Mouse (Mus musculus) ovary, postnatal 36 days (tissue): ENCODE data around the gene Gm20532.

Experiments used
- DNase-seq: peaks from one replicate; pipeline ENCODE4 v3.0.0; 2022; ENCODE audit warnings: low spot score, mixed read lengths

The Gm20532 gene

DNA sequence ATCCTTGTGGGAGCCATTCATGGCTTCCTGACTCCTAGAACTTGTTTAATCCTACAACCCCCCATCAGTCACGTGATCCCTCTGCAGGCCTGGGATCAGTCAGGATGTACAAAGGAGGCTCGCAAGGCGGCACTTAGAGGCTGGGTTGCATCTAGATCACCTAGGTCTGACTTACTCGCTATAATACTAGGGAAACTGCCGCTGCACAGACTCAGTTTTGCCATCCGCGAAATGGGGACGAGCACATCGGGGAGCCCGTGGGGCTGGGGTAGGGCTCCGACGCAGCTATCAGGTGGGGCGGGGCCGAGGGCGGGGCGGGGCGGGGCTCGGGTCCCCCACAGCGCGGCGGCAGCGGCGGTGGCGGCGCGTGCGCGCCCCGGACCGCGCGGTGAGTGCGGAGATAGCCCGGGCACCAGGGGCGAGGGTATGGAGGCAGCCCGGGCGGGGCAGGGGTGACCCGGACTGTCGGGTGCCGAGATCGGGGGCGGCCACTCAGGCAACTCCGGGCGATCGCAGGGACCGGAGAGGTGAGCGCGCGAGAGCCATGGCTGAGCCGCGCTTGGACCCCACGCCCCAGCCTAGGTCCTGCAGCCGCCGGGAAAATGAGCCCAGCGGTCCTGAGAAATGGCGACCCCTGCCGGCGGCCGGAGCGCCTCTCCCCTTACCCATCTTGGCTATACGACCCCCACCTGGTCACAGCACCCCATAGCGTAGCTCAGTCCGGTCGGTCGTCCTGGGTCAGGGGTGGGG lies at the start of gene Gm20532:
Gene Gm20532, plus strand, starts transcription at position 346 of the 750 bp plus-strand sequence.
- peak; percentile 73 for DNase-seq

- no peak for DNase-seq
Measured at GRCm38 (mm10) chr2:26539516-26539915, 46.9 kb upstream of the Gm20532 start.

GRCm38 (mm10) chr2:26540721-26541120 lies 45.7 kb upstream of the Gm20532 start:
- no peak for DNase-seq

GRCm38 (mm10) chr2:26541258-26541910 lies 45.1 kb upstream of the Gm20532 start:
- no peak for DNase-seq

- DNase-seq, result no peak
Measured at GRCm38 (mm10) chr2:26543155-26543554, 43.3 kb upstream of the Gm20532 start.

DNA sequence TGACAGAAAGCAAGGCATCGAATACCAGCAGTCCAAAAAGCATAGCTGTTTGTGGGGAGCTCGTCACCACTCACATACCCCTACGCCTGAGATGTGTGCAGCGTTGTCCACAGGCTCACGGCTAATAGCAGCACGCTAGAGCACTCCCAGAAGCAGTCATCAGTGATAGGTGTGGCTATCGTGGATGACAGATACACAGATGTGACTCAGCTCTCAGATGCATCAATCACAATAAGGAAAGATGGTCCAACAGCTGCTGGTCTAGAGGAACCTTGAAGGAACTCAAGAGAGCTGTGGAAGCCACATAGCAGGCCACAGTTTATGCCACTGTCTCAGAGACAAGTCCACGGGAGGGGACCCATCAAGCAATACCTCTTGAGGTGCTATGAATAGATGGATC lies 42.7 kb upstream of the Gm20532 start:
- DNase-seq, result no peak

GRCm38 (mm10) chr2:26544265-26544664 lies 42.2 kb upstream of the Gm20532 start:
- DNase-seq, result peak; percentile 57

GRCm38 (mm10) chr2:26547481-26547880 lies 39.0 kb upstream of the Gm20532 start:
- no peak for DNase-seq

DNA sequence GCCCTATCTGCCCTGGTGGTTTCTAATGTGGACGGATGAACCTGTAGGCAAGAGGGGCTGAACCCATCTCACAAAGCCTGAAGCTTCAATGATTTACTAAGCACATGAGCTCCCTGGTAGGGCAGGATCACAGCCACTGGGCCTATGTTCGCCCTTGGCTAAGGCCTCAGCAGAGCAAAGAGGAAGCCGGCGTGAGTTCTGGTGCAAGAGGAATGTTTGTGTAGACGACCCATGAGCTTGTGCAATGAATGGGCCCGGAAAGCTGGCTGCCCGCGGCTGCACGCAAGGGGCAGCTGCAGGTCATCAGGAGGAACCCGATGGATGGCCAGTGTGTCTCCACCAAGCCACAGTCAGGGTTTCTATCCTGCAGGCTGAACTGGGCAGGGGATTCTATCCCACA lies 36.6 kb upstream of the Gm20532 start:
- peak; percentile 41 for DNase-seq

- no peak for DNase-seq
Measured at GRCm38 (mm10) chr2:26550205-26550604, 36.2 kb upstream of the Gm20532 start.

GRCm38 (mm10) chr2:26550777-26551176 lies 35.7 kb upstream of the Gm20532 start:
- peak; percentile 32 for DNase-seq

- DNase-seq, result no peak
Measured at GRCm38 (mm10) chr2:26551446-26551845, 35.0 kb upstream of the Gm20532 start.

DNA sequence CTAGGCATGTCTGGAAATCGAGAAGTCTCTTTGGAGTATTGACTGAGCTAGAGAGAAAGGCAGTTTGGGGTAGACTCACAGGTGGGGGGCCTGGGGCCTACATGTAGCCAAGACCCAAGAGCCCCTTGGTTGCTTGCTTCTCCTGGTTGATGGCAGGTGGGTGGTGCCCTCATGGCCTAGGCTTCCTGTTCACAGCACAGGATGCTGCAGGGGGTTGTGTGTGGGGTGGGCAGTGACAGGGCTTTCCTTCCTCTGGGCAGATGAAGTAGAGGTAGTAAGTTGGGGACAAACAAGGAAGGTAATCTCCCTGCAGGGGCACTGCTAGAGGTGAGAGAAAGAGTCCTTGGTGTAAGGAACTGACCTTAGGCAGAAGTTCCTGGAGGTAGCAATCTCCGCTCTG lies 34.4 kb upstream of the Gm20532 start:
- DNase-seq, result no peak

- DNase-seq, result no peak
Measured at GRCm38 (mm10) chr2:26553904-26554303, 32.5 kb upstream of the Gm20532 start.

DNA sequence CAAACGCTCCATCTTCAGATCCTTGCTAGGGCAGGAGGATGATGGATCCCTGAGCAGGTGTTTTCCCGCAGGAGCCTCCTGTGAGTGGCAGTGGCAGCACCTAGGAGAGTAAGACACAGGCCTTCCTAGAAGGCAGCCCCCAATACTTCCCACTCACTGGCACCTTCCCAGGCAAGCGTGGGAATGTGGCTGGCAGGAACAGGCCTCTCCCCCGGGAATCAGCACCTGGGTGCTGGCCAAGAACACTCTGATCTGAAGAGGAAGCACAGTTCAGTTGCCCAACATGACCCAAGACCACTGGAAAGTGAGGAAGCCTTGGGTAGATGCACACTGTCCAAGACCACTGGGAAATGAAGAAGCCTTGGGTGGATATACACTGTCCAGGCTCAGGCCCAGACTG lies 31.4 kb upstream of the Gm20532 start:
- peak; percentile 56 for DNase-seq

DNA sequence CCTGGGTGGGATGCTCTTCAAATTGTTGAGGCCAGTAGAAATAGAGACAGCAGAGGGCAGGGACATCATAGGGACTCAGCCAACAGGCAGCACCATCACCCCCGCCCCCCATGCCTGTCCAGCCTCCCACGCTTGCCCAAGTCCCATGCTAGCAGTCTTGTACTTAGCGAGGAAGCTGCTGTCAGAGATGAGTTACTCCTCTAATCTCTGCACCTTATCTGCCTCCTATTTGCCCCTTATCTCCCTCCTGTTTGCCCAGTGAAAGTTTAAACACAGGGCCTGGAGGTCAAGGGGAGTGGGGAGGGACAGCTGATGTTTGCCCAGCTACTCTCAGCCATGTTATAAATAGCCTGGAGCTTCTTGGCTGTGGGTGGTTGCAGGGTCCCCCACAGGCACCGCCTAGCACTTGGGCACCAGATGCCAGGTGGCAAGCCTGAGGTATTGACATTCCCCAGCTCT lies 29.9 kb upstream of the Gm20532 start:
- DNase-seq, result peak; percentile 29

GRCm38 (mm10) chr2:26560506-26560905 lies 25.9 kb upstream of the Gm20532 start:
- DNase-seq, result no peak

- DNase-seq, result no peak
Measured at GRCm38 (mm10) chr2:26561351-26562016, 25.0 kb upstream of the Gm20532 start.

DNA sequence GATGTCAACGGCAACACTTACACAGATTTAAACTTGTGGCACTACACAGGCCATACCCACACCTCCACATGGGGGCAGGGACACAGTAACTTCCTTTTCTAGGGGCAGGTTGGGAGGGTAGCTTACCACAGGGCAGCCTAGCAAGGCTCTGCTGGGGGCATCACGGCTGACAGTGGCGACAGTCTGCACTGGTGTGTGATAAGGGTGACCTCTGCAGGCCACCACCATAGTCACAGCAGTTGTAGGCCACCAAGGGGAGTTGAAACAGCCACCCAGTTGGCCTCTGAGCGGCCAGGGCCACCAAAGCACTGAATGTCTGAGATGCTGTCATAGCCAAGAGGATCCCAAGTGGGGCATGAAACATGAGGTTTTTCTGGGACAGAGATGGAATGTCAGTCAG lies 20.2 kb upstream of the Gm20532 start:
- peak; percentile 39 for DNase-seq

GRCm38 (mm10) chr2:26570034-26570433 lies 16.4 kb upstream of the Gm20532 start:
- no peak for DNase-seq

DNA sequence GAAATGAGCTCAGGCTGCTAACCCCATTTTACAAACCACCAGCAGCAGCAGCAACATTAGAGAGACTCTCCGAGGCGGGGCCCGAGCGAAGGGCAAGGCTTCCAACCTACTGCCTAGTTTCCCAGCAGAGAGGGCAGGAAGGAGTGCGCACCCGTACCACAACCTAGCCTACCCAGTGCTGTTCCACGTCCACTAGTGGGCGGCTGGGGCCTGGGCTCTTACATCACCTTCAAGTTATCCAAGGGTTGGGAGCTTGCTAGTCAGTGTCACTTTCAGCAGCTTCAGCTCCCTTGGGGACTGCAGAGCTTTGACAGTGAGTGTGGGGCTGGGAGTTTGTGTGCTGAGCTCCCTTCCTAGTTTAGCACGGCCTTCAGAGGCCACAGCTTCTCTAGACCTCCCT lies 15.0 kb upstream of the Gm20532 start:
- DNase-seq, result no peak

GRCm38 (mm10) chr2:26571826-26572225 lies 14.6 kb upstream of the Gm20532 start:
- DNase-seq, result no peak

DNA sequence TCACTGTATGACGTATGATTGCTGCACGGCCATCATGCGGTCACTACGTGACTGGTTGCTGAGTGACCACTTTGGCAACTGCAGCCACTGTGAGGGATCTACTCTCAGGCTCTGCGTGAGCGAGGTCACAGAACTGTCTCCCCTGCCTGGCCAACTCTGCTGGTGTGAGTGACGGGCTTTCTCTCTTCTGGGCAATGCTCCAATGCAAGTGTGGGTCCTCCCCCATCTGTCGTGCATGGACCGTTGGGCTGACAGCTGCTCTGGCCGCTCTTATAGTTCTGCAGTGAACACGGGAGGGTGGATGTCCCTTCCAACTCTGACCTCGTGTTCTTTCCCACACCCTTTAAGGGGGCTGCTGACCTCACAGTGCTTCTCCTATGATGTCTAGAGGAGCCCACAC lies 13.0 kb upstream of the Gm20532 start:
- no peak for DNase-seq
